Mouse (Mus musculus): ENCODE measurements at regions not wholly inside any gene's neighbourhood (a gene's known extent, or its start where the extent isn't known, plus 50 kb on each side); places are given as distances from the start of the nearest gene placed in this dataset.
"Not testable (repeated sequence)": the region's sequence is repeated elsewhere in the genome, so short reads cannot be mapped to it uniquely, and the experiment has no call there.

DNA sequence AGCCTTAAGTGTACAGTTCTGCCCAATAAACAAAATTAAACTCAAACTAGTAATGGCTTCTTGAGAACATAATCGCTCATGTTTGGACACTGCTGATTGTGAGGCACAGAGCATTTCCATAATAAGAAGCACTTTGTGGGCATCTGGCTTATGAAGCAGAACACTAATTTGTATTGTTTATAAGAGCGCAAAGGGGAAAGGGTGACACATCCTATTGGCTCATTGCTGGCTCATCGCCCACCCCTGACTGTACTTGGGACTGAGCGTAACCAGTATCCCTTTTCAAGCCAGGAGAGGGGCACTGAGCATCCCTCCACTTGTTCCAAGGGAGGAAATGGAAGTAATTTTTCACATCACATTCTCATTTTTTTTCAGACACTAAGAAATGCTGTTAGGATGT is 288.0 kb downstream of the Sfmbt2 start:
- DNase-seq (ENCODE audit: extremely low spot score in 1 of 2, low spot score in 1 of 2): peak in 1 of 2 experiments; percentile 10

DNA sequence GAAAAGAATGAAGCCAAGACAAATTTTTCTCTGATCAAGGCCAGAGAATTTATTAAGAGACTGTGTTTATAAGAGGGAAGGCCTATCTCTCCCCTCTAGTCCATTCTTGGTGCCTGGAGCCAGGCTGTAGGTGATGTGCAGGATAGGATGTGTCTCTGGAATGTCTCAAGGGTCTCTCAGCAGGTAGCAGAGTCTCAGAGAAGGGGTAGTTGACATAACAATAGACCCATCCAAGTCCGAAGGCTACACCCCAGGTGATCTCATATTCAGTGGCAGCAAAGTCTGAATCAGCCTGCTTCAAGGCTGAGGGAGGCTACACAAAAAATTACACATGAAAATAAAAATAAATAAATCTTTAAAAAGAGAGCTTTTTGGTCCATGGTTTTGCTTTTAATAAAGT is 297.6 kb downstream of the Sfmbt2 start:
- DNase-seq (ENCODE audit: extremely low spot score in 1 of 2, low spot score in 1 of 2): not testable (repeated sequence)

DNA sequence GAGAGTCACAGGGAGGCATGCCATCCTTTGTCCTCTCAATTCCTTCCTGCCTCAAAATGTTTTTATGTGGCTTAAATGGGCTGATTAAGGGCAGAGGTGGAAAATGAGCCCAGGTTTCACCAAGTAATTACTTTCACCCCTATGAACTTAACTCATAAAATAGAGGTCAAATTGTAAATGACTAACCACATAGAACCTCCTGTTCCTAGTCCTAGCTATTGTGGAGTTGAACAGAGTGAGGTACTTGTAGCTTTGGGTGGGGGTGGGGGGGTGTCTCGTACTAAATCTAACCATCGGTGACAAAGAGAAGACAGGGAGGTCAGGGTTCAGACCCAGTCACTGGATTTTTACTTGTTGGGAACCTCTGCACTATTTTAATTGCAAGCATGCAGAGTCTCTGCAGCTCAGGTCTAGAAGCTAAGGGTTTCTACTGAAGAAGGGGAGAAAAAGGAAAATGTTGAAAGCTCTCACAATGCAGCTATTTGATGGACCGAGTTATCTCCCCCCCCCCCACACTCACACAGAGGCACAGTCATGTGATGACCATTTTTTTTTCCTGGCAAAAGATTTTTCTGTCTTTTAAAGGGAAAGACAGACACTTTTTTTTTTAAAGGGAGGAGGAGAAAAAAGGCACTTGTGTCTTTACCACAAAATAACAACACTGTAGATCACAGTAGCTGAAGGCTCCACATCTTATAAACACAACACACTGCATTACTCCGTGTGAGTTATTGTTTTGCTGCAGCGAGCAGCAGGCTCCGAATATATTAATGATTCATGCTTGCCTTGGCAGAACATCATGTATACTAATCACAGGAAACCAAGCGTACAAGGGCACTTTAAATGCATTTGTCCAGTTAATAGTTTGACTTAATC is 300.4 kb downstream of the Sfmbt2 start:
- DNase-seq (ENCODE audit: extremely low spot score in 1 of 2, low spot score in 1 of 2): no peak

DNA sequence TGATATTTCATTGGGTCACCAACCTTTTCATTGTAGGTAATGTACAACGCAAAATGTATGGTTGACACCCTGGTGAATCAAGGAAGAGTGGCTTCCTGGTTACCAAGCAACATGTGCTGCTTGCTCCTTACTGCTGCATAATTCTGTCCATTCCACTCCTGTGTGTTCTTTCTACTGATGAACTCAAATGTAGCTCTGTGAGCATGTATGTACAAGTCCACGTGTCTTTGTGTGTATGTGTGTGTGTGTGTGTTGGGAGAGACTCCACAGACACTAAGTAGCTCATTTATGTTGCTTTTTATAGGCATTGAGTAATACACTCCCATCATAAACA is 301.0 kb downstream of the Sfmbt2 start:
- DNase-seq (ENCODE audit: extremely low spot score in 1 of 2, low spot score in 1 of 2): no peak

DNA sequence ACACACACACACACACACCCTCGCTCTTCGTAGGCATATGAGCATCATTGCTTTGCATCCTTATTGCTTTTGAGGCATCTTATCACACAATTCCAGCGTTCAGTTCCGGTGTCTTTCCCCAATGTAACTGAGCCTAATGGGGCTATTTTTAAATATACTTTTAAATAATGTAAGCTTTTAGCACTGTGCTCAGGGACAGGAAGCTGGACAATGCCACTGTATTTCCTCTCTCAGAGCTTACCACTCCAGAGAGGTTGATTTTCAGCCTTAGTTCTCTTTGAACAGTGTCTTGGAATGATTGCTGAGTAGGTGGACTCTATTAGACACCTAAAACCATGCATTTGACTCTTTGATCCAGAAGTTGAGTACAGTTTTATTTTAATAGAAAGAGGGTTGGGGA is 301.9 kb downstream of the Sfmbt2 start:
- DNase-seq (ENCODE audit: extremely low spot score in 1 of 2, low spot score in 1 of 2): no peak

DNA sequence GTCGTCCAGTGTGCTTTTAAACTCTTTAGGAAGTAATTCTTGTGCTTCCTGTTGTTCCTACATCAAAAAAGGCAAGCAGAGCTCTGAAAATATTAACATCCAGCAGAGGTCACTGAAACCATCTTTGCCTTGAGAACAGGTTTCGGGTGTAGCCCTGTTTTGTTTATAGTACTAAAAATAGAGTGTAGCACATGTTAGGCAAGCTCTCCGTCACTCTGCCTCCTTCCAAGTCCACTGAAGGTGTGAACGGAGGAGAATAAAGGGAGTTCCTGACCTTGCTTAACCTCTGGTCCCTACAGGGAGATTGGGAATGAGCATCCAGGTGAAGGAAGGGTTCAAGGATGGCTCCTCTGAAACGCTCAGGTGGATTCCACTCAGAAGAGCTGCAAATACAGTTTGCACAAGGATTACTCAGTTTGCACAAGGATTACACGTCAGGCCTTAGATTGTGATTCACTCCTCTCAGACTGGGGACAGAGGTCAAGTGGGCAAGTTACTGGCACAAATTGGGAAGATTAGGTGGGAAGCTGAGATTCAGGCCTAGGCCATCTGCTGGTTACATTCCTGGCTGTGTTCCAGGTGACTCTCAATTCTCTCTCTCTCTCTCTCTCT is 304.5 kb downstream of the Sfmbt2 start:
- DNase-seq (ENCODE audit: extremely low spot score in 1 of 2, low spot score in 1 of 2): no peak

DNA sequence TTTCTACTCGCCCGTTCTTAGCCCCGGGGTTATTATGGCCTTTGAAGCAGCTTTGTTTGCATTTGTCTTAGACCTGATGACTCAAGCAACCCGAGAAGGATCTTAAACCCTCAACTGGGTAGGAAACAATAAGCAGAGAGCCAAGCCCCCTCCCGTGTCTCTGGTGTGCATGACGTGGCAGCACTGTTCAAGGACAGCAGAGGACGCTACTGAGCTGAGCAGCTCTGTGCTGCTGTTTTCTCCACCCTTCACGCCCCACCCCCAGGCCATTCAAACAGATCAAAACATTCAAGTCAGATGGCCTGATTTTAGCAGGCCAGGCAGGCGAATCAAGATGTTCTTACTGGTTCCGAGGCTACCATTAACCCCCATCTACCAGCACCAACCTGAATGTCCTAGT is 331.1 kb downstream of the Sfmbt2 start:
- no peak for DNase-seq (ENCODE audit: extremely low spot score in 1 of 2, low spot score in 1 of 2)

DNA sequence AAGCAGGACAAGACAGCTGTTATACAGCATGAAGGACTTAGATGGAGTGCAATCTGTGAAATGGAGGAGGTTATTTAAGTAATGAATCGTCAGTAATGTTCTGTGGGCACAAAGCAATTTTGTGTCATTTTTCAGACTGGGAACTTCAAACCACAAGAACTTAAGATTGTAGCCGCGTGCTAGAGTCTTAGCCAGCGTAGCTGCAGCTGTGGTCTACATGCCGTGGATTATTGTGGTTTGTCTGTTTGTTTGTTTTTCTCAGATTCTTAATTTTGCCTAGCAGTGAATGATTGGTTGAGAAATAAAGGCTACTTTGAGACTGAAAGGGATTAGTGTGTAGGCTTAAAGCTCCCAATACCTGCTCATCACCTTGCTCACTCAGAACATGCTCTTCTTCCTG is 348.1 kb downstream of the Sfmbt2 start:
- no peak for DNase-seq (ENCODE audit: extremely low spot score in 1 of 2, low spot score in 1 of 2)

DNA sequence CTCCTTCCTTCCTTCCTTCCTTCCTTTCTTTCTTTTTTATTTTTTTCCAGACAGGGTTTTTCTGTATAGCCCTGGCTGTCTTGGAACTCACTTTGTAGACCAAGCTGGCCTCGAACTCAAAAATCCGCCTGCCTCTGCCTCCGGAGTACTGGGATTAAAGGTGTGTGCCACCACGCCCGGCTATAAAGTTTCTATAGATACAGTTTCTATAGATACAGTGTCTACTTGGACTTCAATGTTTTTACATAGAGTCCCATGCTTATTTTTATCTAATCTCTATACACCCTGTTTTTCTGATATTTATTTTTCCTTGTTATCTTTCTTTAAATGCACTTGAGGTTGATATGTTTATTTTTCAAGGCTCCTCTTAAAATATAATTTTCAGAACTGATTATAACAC is 364.0 kb downstream of the Sfmbt2 start:
- DNase-seq (ENCODE audit: extremely low spot score in 1 of 2, low spot score in 1 of 2): not testable (repeated sequence)

DNA sequence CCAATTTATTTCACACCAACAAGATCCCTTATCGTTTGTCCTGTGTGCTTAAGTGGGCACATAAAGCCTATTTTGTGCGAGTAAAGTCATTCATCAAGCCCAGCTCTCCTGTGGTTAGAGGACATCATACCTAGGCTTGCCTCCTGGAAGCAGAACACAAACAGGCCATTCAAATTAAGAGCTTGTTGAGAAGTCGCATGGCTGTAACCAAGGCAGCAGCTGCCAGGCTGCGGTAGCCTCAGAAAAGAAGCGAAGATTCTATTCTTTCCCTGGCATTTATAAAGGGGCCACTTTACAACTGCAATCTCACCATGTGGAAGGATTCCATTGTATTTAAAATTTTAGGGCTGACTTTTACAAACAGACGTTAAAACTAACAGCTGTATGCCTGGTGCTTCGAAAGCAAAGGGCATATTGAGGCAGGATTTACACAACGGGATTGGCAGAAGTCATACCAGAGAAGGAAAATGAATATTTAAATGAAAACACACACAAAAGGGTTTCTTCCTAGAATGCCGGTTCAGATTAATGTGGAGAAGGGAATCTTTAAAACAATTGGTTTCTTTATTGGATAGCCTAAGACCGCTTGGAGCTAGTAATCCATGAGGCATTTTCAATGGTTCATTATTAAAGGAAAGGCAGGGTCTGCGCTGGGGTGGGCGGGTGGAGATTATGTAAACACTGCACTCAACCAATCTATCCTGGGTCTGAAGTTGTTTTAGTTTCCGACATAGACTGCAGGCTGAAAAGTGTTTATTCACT is 366.6 kb downstream of the Sfmbt2 start:
- DNase-seq (ENCODE audit: extremely low spot score in 1 of 2, low spot score in 1 of 2): no peak

DNA sequence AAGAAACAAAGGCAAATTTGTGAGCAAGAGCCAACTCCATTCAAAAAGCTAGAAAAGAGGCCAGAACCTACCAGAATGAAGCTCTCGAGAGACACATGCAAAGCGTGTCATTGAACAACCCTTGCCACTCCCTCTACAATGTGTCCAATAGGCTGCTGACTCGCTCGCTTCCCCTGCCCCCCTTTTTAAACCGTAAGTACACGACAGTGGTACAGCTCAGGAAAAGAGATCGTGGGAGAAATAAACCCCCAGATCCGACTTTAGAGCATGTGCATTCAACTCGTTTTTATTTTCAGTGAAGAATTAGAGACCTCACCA is 367.1 kb downstream of the Sfmbt2 start:
- no peak for DNase-seq (ENCODE audit: extremely low spot score in 1 of 2, low spot score in 1 of 2)

DNA sequence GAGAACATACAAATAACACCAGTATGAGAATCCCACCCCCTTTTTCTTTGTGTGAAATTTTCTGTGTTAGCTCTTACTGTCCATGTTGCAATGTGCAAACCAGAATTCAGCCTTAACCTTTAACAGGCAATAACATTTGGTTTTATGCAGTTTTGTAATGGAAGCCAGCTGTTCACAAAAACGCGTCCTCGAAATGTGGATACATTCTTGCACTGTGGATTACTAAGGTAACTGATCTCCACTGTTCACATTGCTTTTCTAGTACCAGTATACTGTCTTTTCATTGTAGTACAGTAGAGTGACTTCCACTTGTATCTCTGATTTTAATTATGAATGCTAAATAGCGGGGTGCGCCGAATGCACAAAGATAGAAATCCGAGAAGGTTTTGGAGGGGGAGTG is 374.8 kb downstream of the Sfmbt2 start:
- DNase-seq (ENCODE audit: extremely low spot score in 1 of 2, low spot score in 1 of 2): no peak

DNA sequence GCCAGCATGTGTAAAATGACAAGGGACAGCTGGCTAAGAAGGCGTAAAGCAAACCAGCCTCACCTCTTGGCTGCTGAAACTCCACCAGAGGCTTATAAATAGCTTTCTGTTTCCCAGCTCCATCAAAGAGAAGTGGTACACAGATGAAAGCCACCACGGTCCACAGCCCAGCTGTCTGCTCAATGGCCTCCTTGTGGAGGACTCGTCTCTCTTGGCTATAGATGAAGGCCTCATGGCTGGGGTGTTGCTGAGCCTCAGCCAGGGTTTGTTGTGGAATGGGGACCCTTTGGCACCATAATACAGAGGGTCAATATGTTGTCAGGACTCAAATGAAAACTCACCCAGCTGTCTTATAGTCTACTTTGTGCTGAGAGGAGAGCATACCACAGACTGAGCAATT is 385.1 kb downstream of the Sfmbt2 start:
- DNase-seq (ENCODE audit: extremely low spot score in 1 of 2, low spot score in 1 of 2): no peak

DNA sequence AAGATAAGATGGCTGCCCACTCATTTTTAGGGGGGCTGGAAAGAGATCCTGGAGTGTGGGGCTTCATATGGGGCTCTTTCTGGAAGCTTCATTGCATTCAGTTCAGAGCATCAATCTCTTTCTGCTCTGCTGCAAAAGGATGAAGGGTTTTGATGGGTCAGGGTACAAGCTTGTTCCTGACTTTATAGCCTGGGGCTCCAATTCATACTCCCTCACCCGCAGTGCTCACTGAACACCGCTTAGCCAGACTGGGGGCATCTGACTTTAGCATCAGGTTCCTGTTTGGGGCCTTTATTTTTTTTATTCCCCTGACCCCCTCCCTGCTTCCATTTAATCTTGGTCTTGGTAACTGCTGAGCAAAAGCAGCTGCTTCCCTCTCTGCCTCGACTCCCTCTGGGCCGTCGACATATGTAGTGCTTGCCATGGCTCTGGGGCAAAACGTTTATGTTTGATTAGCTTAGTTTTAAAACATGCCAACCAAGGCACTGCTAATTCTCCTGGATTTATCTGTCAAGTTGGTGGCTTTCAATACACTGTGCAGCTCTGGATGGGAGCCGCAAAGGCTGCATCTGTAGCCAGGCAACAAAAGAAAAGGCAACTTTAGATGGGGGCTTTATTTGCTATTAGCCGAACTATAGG is 387.0 kb downstream of the Sfmbt2 start:
- no peak for DNase-seq (ENCODE audit: extremely low spot score in 1 of 2, low spot score in 1 of 2)

DNA sequence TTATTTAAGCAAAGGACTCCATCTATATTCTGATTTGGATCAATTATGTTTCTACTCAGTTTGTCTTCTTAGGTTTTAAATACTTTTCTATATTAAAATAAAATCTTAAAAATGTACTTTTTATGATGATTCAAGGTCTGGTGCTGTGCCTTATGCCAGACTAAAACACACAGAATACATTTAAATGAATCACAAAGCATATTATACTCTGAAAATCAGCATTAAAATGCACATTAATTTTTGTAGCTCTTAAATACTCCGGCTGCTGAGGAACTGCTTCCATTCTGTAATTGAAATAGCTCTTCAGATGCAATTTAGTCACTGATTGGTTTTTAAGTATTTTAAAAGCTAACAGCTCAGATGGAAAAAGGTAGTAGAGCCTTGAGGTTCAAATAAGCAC is 387.6 kb downstream of the Sfmbt2 start:
- no peak for DNase-seq (ENCODE audit: extremely low spot score in 1 of 2, low spot score in 1 of 2)

DNA sequence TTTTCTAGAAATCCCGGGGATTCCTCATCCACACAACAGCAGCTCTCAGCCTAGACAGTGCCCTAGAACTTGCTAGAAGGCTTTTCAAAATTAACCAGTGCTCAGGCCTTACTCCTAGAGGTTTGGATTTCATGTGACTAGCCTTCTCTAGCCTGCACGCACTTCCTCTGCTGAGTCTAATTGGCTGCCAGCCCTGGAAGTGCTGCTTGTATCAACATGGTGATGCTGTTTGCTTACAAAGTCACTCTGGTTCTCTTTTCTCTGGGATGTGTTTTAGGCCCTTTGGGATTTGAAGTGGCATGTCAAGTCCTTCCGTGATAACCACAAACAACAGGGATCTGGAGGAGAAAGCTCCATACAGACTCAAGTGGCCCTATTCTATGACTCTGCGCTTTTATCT is 391.9 kb downstream of the Sfmbt2 start:
- no peak for DNase-seq (ENCODE audit: extremely low spot score in 1 of 2, low spot score in 1 of 2)

DNA sequence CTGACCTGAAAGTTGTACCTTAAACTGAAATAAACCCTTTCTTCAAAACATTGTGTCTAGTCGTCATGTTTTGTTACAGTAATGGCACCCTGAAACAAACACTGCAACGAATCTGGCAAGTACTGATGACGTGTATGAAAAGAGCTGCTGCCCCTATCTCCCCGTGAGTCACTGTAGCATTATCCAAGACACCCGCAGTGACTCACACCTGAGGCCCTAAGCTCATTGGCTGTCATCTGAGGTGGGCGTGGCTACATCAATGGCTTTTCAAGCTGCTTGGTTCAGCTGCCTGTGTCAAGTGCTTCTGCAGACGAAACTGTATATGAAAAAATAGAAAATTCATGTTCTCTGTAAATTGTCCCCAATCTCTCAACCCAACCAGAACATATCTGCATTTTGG is 388.8 kb upstream of the Prkcq start:
- no peak for DNase-seq (ENCODE audit: extremely low spot score in 1 of 2, low spot score in 1 of 2)

DNA sequence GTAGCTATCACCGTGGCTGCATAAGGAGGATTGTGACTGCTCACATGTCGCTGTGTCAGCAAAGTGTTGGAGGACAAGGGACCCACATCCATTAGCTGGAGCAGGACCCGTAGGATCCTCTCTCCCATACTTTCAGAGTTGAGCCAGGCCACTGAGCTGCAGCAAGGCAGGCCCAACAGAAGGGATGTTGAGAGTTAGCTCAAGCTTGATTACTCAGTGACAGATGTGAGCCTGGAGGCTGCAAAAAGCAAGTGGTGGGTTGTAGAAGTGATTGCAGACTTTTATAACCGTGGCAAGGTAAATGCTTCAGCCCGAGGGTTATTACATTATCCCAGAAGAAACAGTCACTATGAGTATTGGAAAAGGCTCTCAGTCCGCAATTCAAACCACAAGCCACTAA is 388.3 kb upstream of the Prkcq start:
- no peak for DNase-seq (ENCODE audit: extremely low spot score in 1 of 2, low spot score in 1 of 2)

DNA sequence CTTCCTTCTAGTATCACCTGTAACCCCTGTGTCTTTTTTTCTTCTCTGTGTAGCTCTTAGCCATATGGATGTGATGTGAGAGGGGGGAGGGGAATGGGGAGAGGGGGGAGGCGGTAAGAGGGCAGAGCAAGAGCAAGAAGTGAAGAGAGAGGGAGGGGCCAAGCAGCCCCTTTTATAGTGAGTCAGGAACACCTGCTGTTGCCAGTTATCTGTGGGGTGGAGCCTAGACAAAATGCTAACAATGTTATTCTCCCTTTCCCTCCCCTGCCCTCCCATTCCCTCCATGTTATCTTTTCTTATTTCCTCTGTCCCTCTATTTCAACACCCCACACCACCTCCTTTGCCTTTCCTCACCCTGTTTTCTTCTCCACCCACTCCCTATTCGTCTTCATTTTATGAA is 387.6 kb upstream of the Prkcq start:
- no peak for DNase-seq (ENCODE audit: extremely low spot score in 1 of 2, low spot score in 1 of 2)

DNA sequence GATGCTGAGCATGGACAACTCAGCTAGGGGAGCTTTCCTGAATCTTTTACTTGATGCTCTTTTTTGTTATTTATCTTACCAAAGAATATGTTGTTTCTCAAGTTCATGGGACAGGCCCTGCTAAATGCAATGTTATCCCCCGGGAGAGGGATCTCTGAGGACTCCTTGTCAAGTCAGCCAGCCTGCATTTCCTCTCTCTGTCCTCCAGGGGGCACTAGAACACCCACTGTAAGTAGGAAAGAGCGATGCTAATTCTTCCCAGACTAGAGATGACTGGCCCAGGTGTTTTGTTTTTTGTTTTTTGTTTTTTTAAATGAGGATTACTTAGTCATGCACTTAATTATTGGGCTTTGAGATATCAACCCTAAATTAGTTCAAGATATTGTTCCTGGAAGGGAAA is 386.8 kb upstream of the Prkcq start:
- DNase-seq (ENCODE audit: extremely low spot score in 1 of 2, low spot score in 1 of 2): peak; percentile 26 to 51

DNA sequence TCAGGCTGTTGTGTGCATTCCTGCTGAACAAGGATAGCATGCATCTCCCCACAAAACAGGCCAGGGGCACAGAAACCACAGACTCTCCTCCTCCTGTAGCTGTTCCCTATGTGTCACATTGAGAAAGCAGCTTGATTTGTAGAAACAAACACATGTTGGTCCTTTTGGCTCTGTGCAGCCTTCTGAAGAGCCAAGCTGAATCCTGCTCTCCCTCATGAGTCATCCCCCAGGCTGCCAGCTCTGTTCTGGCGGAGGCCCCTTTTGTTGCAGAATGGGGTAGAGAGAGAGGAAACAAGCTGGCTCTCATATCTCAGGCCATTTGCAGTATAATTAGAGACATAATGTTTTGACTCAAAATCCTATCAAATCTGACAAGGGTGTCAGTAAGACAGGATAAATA is 383.4 kb upstream of the Prkcq start:
- DNase-seq (ENCODE audit: extremely low spot score in 1 of 2, low spot score in 1 of 2): peak; percentile 18 to 46

Data from layer of hippocampus, postnatal 25 days (tissue).